16 mouse cellular contexts compared by ENCODE assay signal in the genomic region with DNA sequence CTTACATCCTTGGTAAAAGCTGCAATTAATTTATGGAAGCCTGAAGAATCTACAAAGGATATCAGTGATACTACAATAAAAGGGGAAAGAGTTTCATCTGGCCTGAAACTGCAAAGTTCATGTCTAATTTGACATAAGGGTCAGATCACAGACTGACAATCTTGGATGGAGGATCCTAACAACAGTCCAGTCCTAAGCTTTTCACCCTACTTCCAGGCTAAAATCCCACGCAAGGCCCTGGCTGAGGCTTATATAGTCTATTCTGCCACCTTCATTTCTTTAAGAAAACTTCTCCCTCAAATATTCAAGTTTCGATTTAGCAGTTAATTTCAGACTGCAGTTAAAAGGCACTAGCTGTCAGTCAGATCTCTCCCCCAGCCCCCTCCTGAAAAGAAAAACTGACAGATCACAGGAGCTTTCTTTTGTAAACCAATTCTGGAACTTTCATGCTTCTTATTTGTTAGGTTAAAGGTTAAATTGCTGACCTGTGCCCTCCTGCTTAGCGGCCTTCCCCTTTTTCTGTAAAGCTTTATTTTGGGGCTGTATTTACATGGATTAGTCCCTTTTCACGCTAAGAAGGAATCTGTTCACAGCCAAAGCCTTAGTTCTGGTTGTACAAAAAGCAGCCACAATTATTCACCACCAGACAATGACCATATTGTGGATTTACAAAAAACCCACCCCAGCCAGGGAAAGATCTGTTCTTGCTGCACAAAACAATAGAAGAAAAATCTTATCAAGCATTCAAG.
DNase-seq lines count a peak whose midpoint lies in the region; ATAC-seq lines count a peak whose summit lies in the region.
"Had no signal": no experiment of that assay in that cellular context is flagged by ENCODE, and none has a peak within 500 bp of the region (broad histone marks: within the 10 kb centered on the region; RNA-seq: fewer than 3 reads in every experiment).

No protein-coding gene starts in this region.

- no peaks in the 10 kb centered on the region for H3K4me1 ChIP-seq in hindbrain, embryonic 11.5 days (replicated peaks; ENCODE audit: control insufficient read depth, insufficient read depth, low read length)
- H3K4me1 ChIP-seq in hindbrain, embryonic 14.5 days (replicated peaks; ENCODE audit: control insufficient read depth, insufficient read depth, low read length), result no peaks in the 10 kb centered on the region
- peaks cover 54% of the 10 kb centered on the region for H3K4me1 ChIP-seq in embryonic facial prominence, embryonic 10.5 days
- H3K4me1 ChIP-seq: hindbrain, embryonic 15.5 days had no signal

- WGBS in hindbrain, embryonic 11.5 days, result 5% methylated on average over 4 of the region's 4 CpGs
- 10% methylated on average over 4 of the region's 4 CpGs for WGBS in hindbrain, embryonic 14.5 days
- WGBS in embryonic facial prominence, embryonic 10.5 days, result 5% methylated on average over 4 of the region's 4 CpGs

- H3K27me3 ChIP-seq in hindbrain, embryonic 11.5 days (ENCODE audit: control insufficient read depth, insufficient read depth, low read length), result peaks cover 61% of the 10 kb centered on the region
- peaks cover 78% of the 10 kb centered on the region for H3K27me3 ChIP-seq in hindbrain, embryonic 14.5 days (ENCODE audit: control insufficient read depth, insufficient read depth, low read length)
- H3K27me3 ChIP-seq in embryonic facial prominence, embryonic 10.5 days (replicated peaks; ENCODE audit: low read depth, poor library complexity, severe bottlenecking), result peaks cover 68% of the 10 kb centered on the region
- H3K27me3 ChIP-seq: embryonic facial prominence, embryonic 13.5 days; Patski had no signal

- H3K4me3 ChIP-seq in hindbrain, embryonic 11.5 days (ENCODE audit: low read depth, low read length), result no peak overlapping the region
- H3K4me3 ChIP-seq in hindbrain, embryonic 14.5 days (replicated peaks; ENCODE audit: low read length), result no peak overlapping the region
- no peak overlapping the region for H3K4me3 ChIP-seq in embryonic facial prominence, embryonic 10.5 days
- H3K4me3 ChIP-seq: embryonic facial prominence, embryonic 13.5 days; hindbrain, embryonic 15.5 days had no signal

- intact Hi-C loops in gastrocnemius, postnatal 14 days (cut with DNase I; ENCODE audit: low total_unique reads), result no loop called here

- ATAC-seq in hindbrain, embryonic 11.5 days (ENCODE audit: low FRiP score), result peak; percentile 65; the same call in 1 of the 2 replicates
- no peak for ATAC-seq in hindbrain, embryonic 14.5 days (ENCODE audit: low FRiP score)
- ATAC-seq: Patski had no signal

- no peak overlapping the region for H3K4me2 ChIP-seq in hindbrain, embryonic 11.5 days (replicated peaks; ENCODE audit: low read depth, low read length)
- no peak overlapping the region for H3K4me2 ChIP-seq in hindbrain, embryonic 14.5 days (replicated peaks)
- H3K4me2 ChIP-seq: embryonic facial prominence, embryonic 13.5 days; hindbrain, embryonic 15.5 days; liver, embryonic 11.5 days had no signal

- DNase-seq in hindbrain, embryonic 11.5 days (ENCODE audit: low spot score), result peak; percentile 49
- no peak for DNase-seq in hindbrain, embryonic 14.5 days (ENCODE audit: low spot score)
- DNase-seq in Muller cell, postnatal 12 days (ENCODE audit: inconsistent ontology term), result peak; percentile 48
- DNase-seq in embryonic facial prominence, embryonic 10.5 days (ENCODE audit: low spot score), result peak; percentile 16
- peak; percentile 69 for DNase-seq in mesoderm, embryonic 11.5 days (ENCODE audit: low read depth, low spot score)
- DNase-seq in gastrocnemius, postnatal 14 days, result no peak
- no peak for DNase-seq in urinary bladder, postnatal 10 days (ENCODE audit: low spot score)
- no peak for DNase-seq in natural killer cell, adult 2 months (ENCODE audit: low spot score in 2 of 2)
- DNase-seq: cerebellum, adult 9-11 months; kidney, adult 9 months; lung, postnatal 10 days; thymus, adult 18-20 months had no signal

- no peak overlapping the region for H3K9ac ChIP-seq in hindbrain, embryonic 11.5 days (ENCODE audit: low read depth, low read length)
- no peak overlapping the region for H3K9ac ChIP-seq in hindbrain, embryonic 14.5 days
- H3K9ac ChIP-seq: embryonic facial prominence, embryonic 13.5 days; hindbrain, embryonic 15.5 days had no signal

- H3K27ac ChIP-seq in hindbrain, embryonic 11.5 days (ENCODE audit: low read depth, low read length), result no peak overlapping the region
- H3K27ac ChIP-seq in hindbrain, embryonic 14.5 days, result no peak overlapping the region
- H3K27ac ChIP-seq in embryonic facial prominence, embryonic 10.5 days (replicated peaks), result no peak overlapping the region
- H3K27ac ChIP-seq: embryonic facial prominence, embryonic 13.5 days; hindbrain, embryonic 15.5 days had no signal

- H3K9me3 ChIP-seq in hindbrain, embryonic 11.5 days (ENCODE audit: control insufficient read depth, low read length), result no peaks in the 10 kb centered on the region
- no peaks in the 10 kb centered on the region for H3K9me3 ChIP-seq in hindbrain, embryonic 14.5 days (ENCODE audit: control insufficient read depth, low read length)
- H3K9me3 ChIP-seq in embryonic facial prominence, embryonic 10.5 days, result no peaks in the 10 kb centered on the region
- H3K9me3 ChIP-seq: embryonic facial prominence, embryonic 13.5 days; hindbrain, embryonic 15.5 days had no signal

- no peaks in the 10 kb centered on the region for H3K36me3 ChIP-seq in hindbrain, embryonic 11.5 days (ENCODE audit: control insufficient read depth, insufficient read depth, low read length)
- H3K36me3 ChIP-seq in hindbrain, embryonic 14.5 days (replicated peaks; ENCODE audit: control insufficient read depth, insufficient read depth), result no peaks in the 10 kb centered on the region
- no peaks in the 10 kb centered on the region for H3K36me3 ChIP-seq in embryonic facial prominence, embryonic 10.5 days (replicated peaks)
- H3K36me3 ChIP-seq: embryonic facial prominence, embryonic 13.5 days; hindbrain, embryonic 15.5 days had no signal

Comparison
In these comparisons a context has a peak if more than half of its experiments do, and no peak if none do; other contexts are left out.
1. DNase-seq: peak in hindbrain, embryonic 11.5 days (single experiment), Muller cell, postnatal 12 days (single experiment), embryonic facial prominence, embryonic 10.5 days (single experiment) and mesoderm, embryonic 11.5 days (single experiment); none in hindbrain, embryonic 14.5 days (single experiment), gastrocnemius, postnatal 14 days (single experiment), urinary bladder, postnatal 10 days (single experiment) and natural killer cell, adult 2 months (0 of 2).